Mouse (Mus musculus) left cerebral cortex, postnatal 10 days (tissue): ENCODE measurements around the gene Pds5a. TPM values are rescaled to one million over a fixed set of nuclear protein-coding genes. Genes with fewer than 3 reads are reported as not detected.
A peak's percentile ranks its signal among the peaks of the same experiment; 100 is the strongest.

Experiments
- DNase-seq, 2 experiments: peaks; one replicate each; pipeline ENCODE4 v3.0.0; 2021 to 2022; ENCODE audit warnings: low spot score in 2 of 2, mixed read lengths in 1 of 2; ENCODE audit errors: extremely low spot score in 1 of 2
- intact Hi-C: fragments of 180-260 bp; cut with DNase I; formaldehyde crosslinking; loops from one replicate; pipeline ENCODE4 v1.15.1; 2025
- total RNA-seq, 2 experiments: library from RNA; stranded (reverse); gene quantifications; 2 replicates each; pipeline ENCODE4 v1.2.3; 2021

The Pds5a gene
- total RNA-seq, 2 experiments from 2014 or later: 67.3 to 69.9 TPM

GRCm38 (mm10) chr5:65599681-65600080 lies 98.4 kb downstream of the Pds5a start:
- no peak for DNase-seq
- intact Hi-C loops: no loop called here

DNA sequence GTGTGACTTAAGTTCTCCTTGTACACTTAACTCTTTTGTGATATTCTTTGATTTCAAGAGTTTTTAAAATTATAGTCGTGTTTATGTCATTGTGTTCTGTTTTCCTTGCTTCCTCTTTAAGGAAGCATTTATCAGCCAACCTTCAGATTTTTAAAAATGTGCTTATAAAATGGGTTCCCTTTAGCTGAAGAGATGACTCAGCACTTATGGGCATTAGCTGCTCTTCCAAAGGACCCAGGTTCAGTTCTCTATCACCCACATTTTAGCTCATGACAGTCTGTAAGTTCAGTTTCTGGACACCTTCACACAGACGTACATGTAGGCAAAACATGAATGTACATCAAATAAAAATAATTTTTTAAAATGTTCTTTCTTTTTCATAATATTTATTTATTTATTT lies 105.7 kb downstream of the Pds5a start:
- intact Hi-C loops: no loop called here
- DNase-seq: no peak

DNA sequence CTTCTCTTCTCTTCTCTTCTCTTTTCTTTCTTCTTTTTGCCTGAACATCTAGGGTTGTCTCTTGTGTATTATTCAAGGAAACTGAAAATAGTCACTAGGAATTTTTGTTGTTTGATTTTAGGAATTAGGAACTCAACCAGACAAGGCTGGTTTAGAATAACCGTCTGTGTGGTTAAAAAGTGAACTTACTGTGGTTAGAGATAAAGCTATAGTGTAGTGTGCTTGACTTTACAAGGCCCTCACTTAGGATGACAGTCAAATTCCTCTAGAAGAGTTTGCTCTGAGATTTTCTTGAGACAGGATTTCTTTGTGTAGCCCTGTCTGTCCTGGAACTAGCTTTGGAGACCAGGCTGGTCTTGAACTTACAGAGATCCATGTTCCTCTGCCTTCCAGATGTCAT lies 107.9 kb downstream of the Pds5a start:
- intact Hi-C loops: no loop called here
- no peak for DNase-seq

GRCm38 (mm10) chr5:65586291-65586690 lies 111.8 kb downstream of the Pds5a start:
- no peak for DNase-seq

DNA sequence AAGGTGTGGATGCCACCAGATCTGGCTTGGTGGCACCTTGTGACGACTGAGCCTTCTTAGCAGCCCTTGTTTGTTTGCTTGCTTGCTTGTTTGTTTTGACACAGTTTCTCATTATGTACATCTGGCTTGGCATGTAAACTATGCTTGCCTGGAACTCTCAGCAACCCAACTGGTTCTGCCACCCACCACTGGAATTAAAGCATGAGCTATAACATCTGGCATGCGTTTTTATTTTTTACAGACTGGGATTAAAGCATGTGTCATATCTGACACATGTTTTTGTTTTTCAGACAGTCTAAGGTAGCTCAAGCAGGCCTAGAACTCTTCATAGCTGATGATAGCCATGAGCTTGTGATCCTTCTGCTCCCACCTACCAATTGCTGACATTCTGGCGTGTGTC lies 119.5 kb downstream of the Pds5a start:
- intact Hi-C loops: no loop called here
- DNase-seq: no peak

More at GRCm38 (mm10) chr5:65586291-65586690, 111.8 kb downstream of the Pds5a start:
- intact Hi-C loops: no loop called here

- intact Hi-C loops: no loop called here
- no peak for DNase-seq
Observed at GRCm38 (mm10) chr5:65575896-65576295, 122.2 kb downstream of the Pds5a start.

GRCm38 (mm10) chr5:65574876-65575275 lies 123.2 kb downstream of the Pds5a start:
- DNase-seq: no peak
- intact Hi-C loops: no loop called here

- intact Hi-C loops: no loop called here
- no peak for DNase-seq
Observed at GRCm38 (mm10) chr5:65565486-65565885, 132.6 kb downstream of the Pds5a start.

DNA sequence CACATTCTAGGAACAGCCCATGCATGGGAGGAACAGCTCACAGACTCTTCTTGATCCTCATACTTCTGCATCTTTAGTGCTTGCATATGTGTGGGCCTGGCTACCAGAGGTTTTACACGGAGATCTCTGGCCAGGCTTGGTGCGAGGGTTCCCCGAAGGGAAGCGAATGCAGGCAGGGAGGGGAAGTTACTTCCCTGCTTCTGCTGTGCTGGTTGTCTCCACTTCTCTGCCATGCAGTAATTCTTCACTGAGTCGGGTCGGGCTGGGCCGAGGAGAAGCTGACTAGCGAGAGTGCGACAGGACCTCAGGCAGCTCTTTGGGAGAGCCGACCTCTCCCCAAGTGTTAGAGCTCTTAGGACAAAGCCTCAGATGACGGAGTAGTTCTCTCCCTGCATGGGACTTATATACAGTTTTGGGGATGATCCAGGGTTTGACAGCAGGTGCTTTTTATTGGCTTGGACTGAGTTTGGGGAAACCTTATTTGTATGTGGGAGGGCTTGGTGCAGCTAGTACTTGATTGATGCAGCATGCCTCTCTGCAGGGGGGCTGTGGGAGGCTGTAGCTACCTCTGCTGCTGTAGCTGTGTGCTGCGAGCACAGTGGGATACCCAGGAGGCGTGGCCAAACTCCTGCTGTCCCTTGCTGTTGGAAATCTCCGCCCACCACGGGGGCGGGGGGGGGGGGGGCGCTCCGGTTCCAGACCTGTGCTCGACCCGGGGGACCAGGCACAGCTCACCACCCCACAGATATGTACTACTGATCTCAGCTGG lies 136.8 kb downstream of the Pds5a start:
- intact Hi-C loops: no loop called here
- peak in 1 of 2 experiments; percentile 30 for DNase-seq

GRCm38 (mm10) chr5:65557109-65557508 lies 141.0 kb downstream of the Pds5a start:
- intact Hi-C loops: no loop called here
- no peak for DNase-seq

Other genes with a start within 250 kb of the Pds5a start
- gene Gm43552, start 205.4 kb downstream of the Pds5a start, total RNA-seq: not detected
- gene Smim14, start 161.1 kb downstream of the Pds5a start, total RNA-seq: 100 to 1,000 TPM; 127 to 143 TPM
- 100 to 1,000 TPM; 134 to 138 TPM for gene Ube2k, start 161.0 kb downstream of the Pds5a start, total RNA-seq
- 10 to 100 TPM; 15.5 to 18.6 TPM for gene N4bp2, start 65.2 kb upstream of the Pds5a start, total RNA-seq
- under 1 TPM; 0.79 to 0.91 TPM for gene Rhoh, start 162.9 kb upstream of the Pds5a start, total RNA-seq
- gene Chrna9, start 236.6 kb upstream of the Pds5a start, total RNA-seq: not detected